Mouse (Mus musculus) brain, embryonic 14.5 days (tissue): ENCODE measurements at regions not wholly inside any gene's neighbourhood (a gene's known extent, or its start where the extent isn't known, plus 50 kb on each side); places are given as distances from the start of the nearest gene placed in this dataset.

ENCODE experiments used
- CTCF ChIP-seq: fragments of 200-500 bp; IDR thresholded peaks from 2 replicates; pipeline ENCODE4 v1.5.1; 2012; ENCODE audit warnings: inconsistent platforms, mild to moderate bottlenecking, moderate library complexity, borderline replicate concordance; ENCODE audit not compliant: insufficient read depth, insufficient read length; ENCODE audit errors: extremely low read depth
- POLR2A ChIP-seq: fragments of 200-500 bp; IDR thresholded peaks from 2 replicates; pipeline ENCODE4 v1.6.1; 2012; ENCODE audit warnings: mild to moderate bottlenecking, inconsistent platforms, borderline replicate concordance; ENCODE audit not compliant: poor library complexity, insufficient read depth, insufficient read length, severe bottlenecking; ENCODE audit errors: extremely low read depth

- no peak for TF ChIP-seq CTCF
- no peak for TF ChIP-seq POLR2A
Observed at GRCm38 (mm10) chr16:50709727-50710126, 118.8 kb upstream of the Ccdc54 start.
